Mouse (Mus musculus) limb, embryonic 15.5 days (tissue): ENCODE results near the gene Ehd2. TPM values are rescaled to one million over a fixed set of nuclear protein-coding genes. Genes with fewer than 3 reads are reported as not detected.

Source experiments
- ATAC-seq: fragments of 200-750 bp; cut with Nextera tagmentation; 2 replicates; pipeline ENCODE4 v1.8.0; 2017; ENCODE audit warnings: low read depth, moderate TSS enrichment; ENCODE audit not compliant: insufficient number of reproducible peaks, low FRiP score, low TSS enrichment
- H3K27ac ChIP-seq: fragments of 300-500 bp; sonication (generic); 2 replicates; pipeline ENCODE4 v1.5.1; 2015; ENCODE audit warnings: moderate library complexity, mild to moderate bottlenecking, inconsistent platforms
- H3K27me3 ChIP-seq: fragments of 300-500 bp; sonication (generic); 2 replicates; pipeline ENCODE4 v1.6.1; 2015; ENCODE audit warnings: inconsistent platforms
- H3K36me3 ChIP-seq: fragments of 300-500 bp; sonication (generic); 2 replicates; pipeline ENCODE4 v1.6.1; 2015; ENCODE audit warnings: inconsistent platforms
- H3K4me1 ChIP-seq: fragments of 300-500 bp; sonication (generic); 2 replicates; pipeline ENCODE4 v1.6.1; 2015; ENCODE audit warnings: inconsistent platforms
- H3K4me2 ChIP-seq: fragments of 300-500 bp; sonication (generic); 2 replicates; pipeline ENCODE4 v1.6.1; 2015; ENCODE audit warnings: mild to moderate bottlenecking, inconsistent platforms
- H3K4me3 ChIP-seq: fragments of 300-500 bp; sonication (generic); 2 replicates; pipeline ENCODE4 v1.5.1; 2015; ENCODE audit warnings: mild to moderate bottlenecking, inconsistent platforms
- H3K9ac ChIP-seq: fragments of 300-500 bp; sonication (generic); 2 replicates; pipeline ENCODE4 v1.6.1; 2015; ENCODE audit warnings: inconsistent platforms
- H3K9me3 ChIP-seq: fragments of 300-500 bp; sonication (generic); 2 replicates; pipeline ENCODE4 v1.6.1; 2016; ENCODE audit warnings: inconsistent platforms
- WGBS: fragments of 180-500 bp; shearing (Covaris S2); methylation state at CpG from one replicate; pipeline ENCODE4 v1.1.7; 2015; 5-methylcytosine and 5-hydroxymethylcytosine counted together
- polyA plus RNA-seq: library from polyadenylated mRNA; unstranded; fragments of >200 nt; fragmentation: Nextera tagmentation; extraction: Ambion mirVana; gene quantifications from 2 replicates; pipeline ENCODE4 v1.2.1, GENCODE M21; 2015

The Ehd2 gene
- polyA plus RNA-seq, 1 experiment from 2014 or later, result 62.8 TPM

DNA sequence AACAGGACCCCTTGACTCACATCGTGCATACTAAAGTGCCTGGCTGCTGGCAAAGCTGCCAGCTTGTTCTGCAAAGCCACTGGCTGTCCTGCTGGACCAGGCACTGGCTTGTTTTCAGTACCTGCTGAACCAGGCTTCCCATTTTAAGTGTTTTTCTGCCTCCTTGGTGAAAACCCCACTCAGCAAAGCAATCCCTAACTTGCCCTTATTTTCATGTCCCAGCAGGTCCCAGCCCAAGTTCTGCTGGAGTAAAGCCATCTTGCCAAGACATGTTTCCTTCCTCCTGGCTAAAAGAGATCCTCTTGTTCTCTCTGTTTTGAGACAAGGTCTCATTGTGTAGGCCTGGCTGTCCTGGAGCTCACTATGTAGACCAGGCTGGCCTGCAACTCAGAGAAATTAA lies 23.1 kb downstream of the Ehd2 start:
- H3K4me3 ChIP-seq, result peak overlapping the region; percentile 78
- peaks cover 53% of the 10 kb centered on the region for H3K36me3 ChIP-seq
- WGBS, result 73% methylated on average over 1 of the region's 1 CpGs
- peaks cover 38% of the 10 kb centered on the region for H3K4me1 ChIP-seq
- H3K9ac ChIP-seq, result no peak overlapping the region
- H3K27ac ChIP-seq, result 0 out of 2 replicates have a peak overlapping the region, but pooled peaks have one; percentile 54
- no peaks in the 10 kb centered on the region for H3K27me3 ChIP-seq
- no peak for ATAC-seq
- H3K9me3 ChIP-seq, result no peaks in the 10 kb centered on the region
- peak overlapping the region; percentile 70; the same call in 1 of the 2 replicates for H3K4me2 ChIP-seq

DNA sequence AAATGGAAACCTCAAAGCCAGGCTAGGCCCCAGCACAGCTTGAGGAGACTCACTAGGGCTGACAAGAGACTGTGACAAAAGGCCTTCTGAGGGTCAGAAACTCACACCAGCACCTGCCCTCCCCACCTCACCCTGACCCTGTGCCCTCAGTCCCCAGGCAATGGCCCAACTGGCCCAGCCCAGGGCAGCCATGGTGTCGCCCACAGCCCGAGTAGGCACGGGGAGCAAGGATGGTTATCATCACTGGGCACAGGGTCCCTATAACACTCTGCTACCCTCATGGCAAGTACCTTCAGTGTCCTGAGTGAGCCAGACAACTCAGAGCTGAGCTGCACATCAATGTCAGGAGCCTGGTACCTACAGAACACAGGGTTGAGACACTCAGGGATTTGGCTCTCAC lies 28.7 kb downstream of the Ehd2 start:
- H3K9ac ChIP-seq, result no peak overlapping the region
- no peak overlapping the region for H3K27ac ChIP-seq
- H3K4me2 ChIP-seq, result no peak overlapping the region
- no peaks in the 10 kb centered on the region for H3K27me3 ChIP-seq
- H3K4me3 ChIP-seq, result no peak overlapping the region
- no peak for ATAC-seq
- peaks cover 3% of the 10 kb centered on the region; the same call in 1 of the 2 replicates for H3K4me1 ChIP-seq
- H3K9me3 ChIP-seq, result no peaks in the 10 kb centered on the region
- peaks cover 76% of the 10 kb centered on the region for H3K36me3 ChIP-seq
- 95% methylated on average over 3 of the region's 3 CpGs for WGBS

DNA sequence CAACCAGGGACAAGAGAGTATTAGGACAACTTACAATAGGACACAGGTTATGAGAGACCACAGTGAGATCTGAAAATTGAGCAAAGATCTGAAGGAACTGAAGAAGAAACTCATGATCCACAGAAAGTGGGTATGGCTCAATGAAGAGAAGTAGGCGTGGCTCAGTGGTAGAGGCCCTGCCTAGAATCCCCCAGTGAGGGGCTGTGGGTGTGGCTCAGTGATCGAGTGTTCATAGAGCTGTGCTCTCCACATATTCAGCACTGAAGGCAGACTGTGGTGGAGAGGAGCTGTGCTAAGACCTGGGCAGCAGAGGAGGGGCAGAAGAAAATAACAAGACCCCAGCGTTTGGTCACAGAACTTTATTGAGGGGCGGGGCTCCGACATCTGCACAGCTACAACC lies 29.9 kb downstream of the Ehd2 start:
- Histone ChIP-seq H3K9me3 (no peaks in the 10 kb centered on the region), H3K4me2 (no peak overlapping the region), H3K27me3 (no peaks in the 10 kb centered on the region), H3K4me1 (no peaks in the 10 kb centered on the region; the same call in 1 of the 2 replicates), H3K9ac (no peak overlapping the region), H3K36me3 (peaks cover 64% of the 10 kb centered on the region), H3K27ac (no peak overlapping the region), H3K4me3 (no peak overlapping the region)
- WGBS, result 82% methylated on average over 5 of the region's 5 CpGs
- ATAC-seq, result no peak

DNA sequence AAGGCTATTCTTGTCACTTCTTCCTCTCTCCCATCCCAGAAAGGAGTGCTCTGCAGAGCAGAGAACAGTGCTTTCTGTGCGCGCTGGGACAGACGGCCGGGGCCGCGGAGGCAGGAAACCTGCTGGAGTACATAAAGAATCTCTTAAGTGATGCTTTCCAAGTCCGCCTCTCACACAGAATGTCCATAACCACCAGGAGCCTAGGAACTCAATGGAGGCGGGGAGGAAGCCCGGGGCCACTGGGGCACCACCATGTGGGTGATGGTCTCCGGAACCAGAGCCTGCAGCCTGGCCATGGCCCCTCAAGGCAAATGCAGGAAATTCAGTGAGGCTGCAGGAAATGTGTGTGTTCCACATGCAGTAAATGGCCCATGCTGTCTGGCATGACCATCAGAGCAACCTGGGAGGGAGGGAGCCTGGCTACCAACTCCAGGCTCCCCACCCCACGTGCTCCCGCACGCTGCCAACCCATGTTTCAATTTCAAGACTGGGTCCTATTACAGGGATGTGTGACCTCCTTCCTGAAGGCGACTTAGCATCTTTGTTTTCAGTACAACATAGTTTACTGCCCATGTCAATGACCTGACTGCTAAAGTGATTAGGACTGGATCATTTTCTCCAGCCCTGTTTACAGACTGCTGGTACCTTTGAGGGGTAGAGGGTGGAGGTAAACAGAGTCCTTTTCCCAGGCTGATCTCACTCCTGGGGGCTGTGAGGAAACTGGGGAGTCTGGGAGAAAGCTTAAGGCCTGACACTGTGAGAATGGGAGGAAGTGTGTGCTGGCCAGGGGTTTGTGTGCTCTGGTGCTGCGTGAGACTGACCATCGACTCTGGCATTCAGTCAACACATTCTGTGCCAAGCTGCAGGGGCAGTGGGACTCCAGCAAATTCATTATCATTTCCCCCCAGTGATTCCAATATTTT lies 33.7 kb downstream of the Ehd2 start:
- whole genome bisulfite sequencing, result 46% methylated on average over 16 of the region's 16 CpGs
- Histone ChIP-seq H3K9ac (no peak overlapping the region), H3K27ac (peak overlapping the region; percentile 39)

DNA sequence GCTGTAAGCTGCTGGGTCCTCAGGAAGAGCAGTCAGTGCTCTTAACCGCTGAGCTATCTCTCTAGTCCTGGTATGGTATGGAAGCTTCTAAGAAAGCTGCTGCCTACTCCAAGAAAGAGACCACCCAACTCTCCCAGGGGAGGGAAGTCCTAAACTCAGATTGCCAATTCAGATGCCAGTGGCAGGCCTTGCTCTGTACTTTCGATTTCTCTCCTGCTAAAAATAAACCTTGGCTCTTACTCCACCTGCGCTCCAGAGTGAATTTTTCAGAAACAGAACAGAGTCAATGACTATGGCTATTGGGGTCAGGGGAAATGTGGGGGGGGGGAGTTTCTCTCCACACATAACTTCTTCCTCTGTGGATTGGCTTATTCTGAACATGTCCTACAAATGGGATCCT lies 35.7 kb downstream of the Ehd2 start:
- H3K9ac ChIP-seq, result no peak overlapping the region
- no peak overlapping the region for H3K27ac ChIP-seq
- no peaks in the 10 kb centered on the region for H3K9me3 ChIP-seq
- ATAC-seq, result no peak
- H3K4me1 ChIP-seq, result no peaks in the 10 kb centered on the region; the same call in 1 of the 2 replicates
- H3K27me3 ChIP-seq, result no peaks in the 10 kb centered on the region
- no peak overlapping the region for H3K4me3 ChIP-seq
- 65% methylated on average over 3 of the region's 3 CpGs for WGBS
- no peak overlapping the region for H3K4me2 ChIP-seq
- H3K36me3 ChIP-seq, result peaks cover 6% of the 10 kb centered on the region; the same call in 1 of the 2 replicates

More for the DNA sequence above, 33.7 kb downstream of the Ehd2 start:
- no peak overlapping the region for H3K4me3 ChIP-seq
- no peaks in the 10 kb centered on the region for H3K27me3 ChIP-seq
- H3K9me3 ChIP-seq, result no peaks in the 10 kb centered on the region
- H3K4me2 ChIP-seq, result no peak overlapping the region
- 0 out of 2 replicates have a peak, but pooled peaks have one; percentile 23 for ATAC-seq
- H3K36me3 ChIP-seq, result peaks cover 26% of the 10 kb centered on the region
- no peaks in the 10 kb centered on the region; the same call in 1 of the 2 replicates for H3K4me1 ChIP-seq

DNA sequence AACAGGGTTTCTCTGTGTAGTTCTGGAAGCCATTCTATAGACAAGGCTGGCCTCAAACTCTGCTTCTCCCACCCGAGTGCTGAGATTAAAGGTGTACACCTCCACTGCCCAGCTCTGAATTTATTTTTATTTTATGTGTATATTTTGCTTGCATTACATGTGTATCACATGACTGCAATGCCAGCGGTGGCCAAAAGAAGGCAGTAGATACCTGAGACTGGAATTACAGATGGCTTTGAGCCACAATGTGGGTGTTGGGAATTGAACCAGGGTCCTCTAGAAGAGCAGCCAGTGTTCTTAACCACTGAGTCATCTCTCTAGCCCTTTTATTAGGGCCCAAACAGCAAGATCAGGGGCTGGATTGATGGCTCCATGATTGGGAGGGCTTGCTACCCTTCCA lies 36.8 kb downstream of the Ehd2 start:
- Histone ChIP-seq H3K4me3 (no peak overlapping the region), H3K4me2 (no peak overlapping the region), H3K9me3 (no peaks in the 10 kb centered on the region), H3K9ac (no peak overlapping the region), H3K4me1 (no peaks in the 10 kb centered on the region; the same call in 1 of the 2 replicates), H3K27ac (no peak overlapping the region), H3K36me3 (no peaks in the 10 kb centered on the region), H3K27me3 (no peaks in the 10 kb centered on the region)
- no peak for ATAC-seq
- 60% methylated on average over 2 of the region's 2 CpGs for WGBS

DNA sequence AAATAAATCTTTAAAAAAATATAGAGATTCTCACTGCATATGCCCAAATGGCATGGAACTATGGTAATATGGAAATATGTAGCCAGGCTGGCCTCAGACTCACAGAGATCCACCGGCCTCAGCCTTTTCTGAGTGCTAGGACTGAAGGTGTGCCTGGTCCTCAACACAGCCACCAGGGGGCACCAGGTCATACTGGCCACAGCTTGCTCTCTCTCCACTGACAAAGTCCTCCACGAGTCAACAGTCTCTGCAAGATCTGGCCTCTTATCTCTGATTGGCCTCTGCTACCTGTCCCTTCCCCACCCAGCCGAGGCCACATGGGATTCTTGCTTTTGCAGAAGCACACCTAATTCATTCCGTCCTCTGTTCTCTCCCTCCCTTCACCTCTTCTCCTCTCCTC lies 37.5 kb downstream of the Ehd2 start:
- Histone ChIP-seq H3K36me3 (no peaks in the 10 kb centered on the region), H3K9me3 (no peaks in the 10 kb centered on the region), H3K9ac (no peak overlapping the region), H3K4me2 (no peak overlapping the region), H3K4me3 (no peak overlapping the region), H3K27me3 (no peaks in the 10 kb centered on the region), H3K4me1 (no peaks in the 10 kb centered on the region; the same call in 1 of the 2 replicates), H3K27ac (no peak overlapping the region)
- WGBS, result 42% methylated on average over 4 of the region's 4 CpGs
- no peak for ATAC-seq

DNA sequence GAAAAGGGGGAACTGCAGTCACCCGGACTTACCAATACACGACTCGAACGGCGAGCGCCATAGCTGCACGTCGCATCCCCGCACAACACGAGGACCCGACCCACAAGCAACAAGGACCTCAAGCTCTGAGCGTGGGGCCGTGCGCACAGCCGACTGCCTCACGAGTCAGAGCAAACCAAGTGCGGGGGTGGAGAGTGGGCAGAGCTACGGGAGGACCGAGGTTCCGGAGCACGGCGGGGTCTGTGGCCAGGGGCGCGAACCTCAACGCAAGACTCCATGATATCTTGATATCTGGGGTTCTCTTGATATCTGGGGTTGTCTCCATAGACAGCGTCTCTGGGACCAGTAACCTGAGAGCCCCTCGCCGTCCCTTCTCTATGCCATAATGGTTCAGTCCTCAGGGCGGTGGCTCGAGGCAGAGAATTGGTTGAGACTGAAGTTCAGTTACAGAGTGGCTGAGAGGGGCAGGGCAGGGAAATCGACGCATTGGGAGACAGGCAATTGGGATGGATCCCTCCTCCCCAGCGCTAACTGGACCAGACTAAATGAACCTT lies 45.1 kb downstream of the Ehd2 start, which contains the start of gene Selenow:
Selenow (minus strand) TSS at position 183 of the 554 bp plus-strand sequence.
- WGBS, result under 1% methylated on average over 33 of the region's 33 CpGs
- Histone ChIP-seq H3K4me2 (peak within 1 kb of the TSS; percentile 73), H3K4me1 (peaks cover 25% of the 10 kb centered on the region), H3K9ac (peak within 1 kb of the TSS; percentile 65), H3K4me3 (peak within 1 kb of the TSS; percentile 63), H3K9me3 (no peaks in the 10 kb centered on the region), H3K27me3 (no peaks in the 10 kb centered on the region), H3K36me3 (peaks cover 27% of the 10 kb centered on the region), H3K27ac (peak within 1 kb of the TSS; percentile 95)
- peak; percentile 95 for ATAC-seq

DNA sequence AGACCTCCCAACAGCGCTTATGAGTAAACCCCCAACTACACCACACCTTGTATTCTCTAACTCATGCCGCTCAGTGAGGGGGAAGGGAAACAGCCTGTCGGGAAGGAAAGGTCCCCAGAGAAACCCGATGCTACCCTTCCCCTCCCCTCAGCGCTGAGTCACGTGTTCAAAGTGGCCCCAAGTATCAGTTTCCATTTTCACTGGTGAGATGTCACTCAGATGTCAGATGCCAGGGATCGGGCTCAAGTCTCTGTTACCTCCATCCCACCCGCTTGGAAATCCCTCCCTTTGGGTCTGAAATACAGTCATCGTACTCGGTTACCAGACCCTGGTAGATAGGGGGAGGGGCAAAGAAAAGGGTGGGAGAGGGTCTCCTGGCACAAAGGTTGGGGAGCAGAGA lies 45.6 kb downstream of the Ehd2 start:
- H3K9ac ChIP-seq, result peak overlapping the region; percentile 65
- no peaks in the 10 kb centered on the region for H3K27me3 ChIP-seq
- peak overlapping the region; percentile 73 for H3K4me2 ChIP-seq
- H3K4me3 ChIP-seq, result peak overlapping the region; percentile 63
- H3K27ac ChIP-seq, result peak overlapping the region; percentile 95
- 0% methylated on average over 10 of the region's 10 CpGs for WGBS
- H3K4me1 ChIP-seq, result peaks cover 25% of the 10 kb centered on the region
- ATAC-seq, result peak; percentile 36; the same call in 1 of the 2 replicates
- H3K9me3 ChIP-seq, result no peaks in the 10 kb centered on the region
- H3K36me3 ChIP-seq, result peaks cover 32% of the 10 kb centered on the region

DNA sequence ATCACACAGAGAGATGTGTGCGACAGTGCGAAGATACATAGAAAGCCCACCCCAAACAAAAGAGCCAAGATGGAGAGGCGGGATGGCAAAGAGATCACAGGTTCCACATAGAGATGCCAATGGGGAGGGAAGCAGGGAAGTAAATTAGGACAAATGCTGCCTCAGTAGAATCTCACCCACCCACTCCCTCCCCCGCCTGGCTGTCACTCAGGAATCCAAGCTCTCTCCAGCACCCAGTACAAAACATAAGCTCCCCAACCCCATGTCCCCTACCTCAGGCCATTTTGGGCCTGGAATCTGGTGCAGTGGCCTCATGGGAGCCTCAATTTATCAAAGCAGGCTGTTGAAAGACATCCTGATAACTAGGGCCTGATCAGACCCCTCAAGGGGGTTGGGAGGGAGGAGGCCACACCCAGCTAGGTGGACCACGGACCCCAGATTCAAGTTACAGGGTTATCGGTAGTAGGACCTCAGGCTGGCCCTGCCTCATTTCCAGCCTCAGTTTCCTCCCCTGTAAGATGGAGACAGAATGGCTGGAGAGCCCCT lies 46.6 kb downstream of the Ehd2 start:
- peak overlapping the region; percentile 73 for H3K4me2 ChIP-seq
- no peaks in the 10 kb centered on the region for H3K9me3 ChIP-seq
- H3K4me1 ChIP-seq, result peaks cover 25% of the 10 kb centered on the region
- no peak for ATAC-seq
- H3K27ac ChIP-seq, result no peak overlapping the region
- H3K4me3 ChIP-seq, result peak overlapping the region; percentile 63
- 77% methylated on average over 6 of the region's 6 CpGs for WGBS
- H3K9ac ChIP-seq, result peak overlapping the region; percentile 65; the same call in 1 of the 2 replicates
- H3K36me3 ChIP-seq, result peaks cover 35% of the 10 kb centered on the region
- no peaks in the 10 kb centered on the region for H3K27me3 ChIP-seq

DNA sequence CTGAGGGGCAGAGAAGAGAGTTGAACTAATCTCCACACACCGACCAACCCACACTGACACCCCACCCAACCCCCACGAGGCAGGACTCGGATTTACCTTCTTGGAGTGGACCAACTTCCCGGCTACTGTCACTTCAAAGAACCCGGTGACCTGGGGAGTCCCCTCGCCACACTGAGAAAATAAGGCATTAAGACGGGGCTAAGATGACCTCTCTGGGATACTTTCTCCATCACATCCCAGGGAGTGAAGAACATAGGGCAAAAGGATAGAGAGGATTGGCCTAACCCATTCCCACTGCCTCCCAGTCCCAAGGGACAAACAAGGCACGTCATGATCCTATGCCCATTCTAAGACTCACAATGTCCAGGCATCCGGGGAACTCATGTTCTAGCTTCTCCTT lies 47.4 kb downstream of the Ehd2 start:
- ATAC-seq, result no peak
- H3K4me2 ChIP-seq, result 0 out of 2 replicates have a peak overlapping the region, but pooled peaks have one; percentile 73
- 93% methylated on average over 9 of the region's 9 CpGs for WGBS
- no peaks in the 10 kb centered on the region for H3K27me3 ChIP-seq
- no peaks in the 10 kb centered on the region for H3K9me3 ChIP-seq
- H3K4me1 ChIP-seq, result peaks cover 25% of the 10 kb centered on the region
- no peak overlapping the region for H3K4me3 ChIP-seq
- peaks cover 35% of the 10 kb centered on the region for H3K36me3 ChIP-seq
- no peak overlapping the region for H3K9ac ChIP-seq
- H3K27ac ChIP-seq, result no peak overlapping the region

DNA sequence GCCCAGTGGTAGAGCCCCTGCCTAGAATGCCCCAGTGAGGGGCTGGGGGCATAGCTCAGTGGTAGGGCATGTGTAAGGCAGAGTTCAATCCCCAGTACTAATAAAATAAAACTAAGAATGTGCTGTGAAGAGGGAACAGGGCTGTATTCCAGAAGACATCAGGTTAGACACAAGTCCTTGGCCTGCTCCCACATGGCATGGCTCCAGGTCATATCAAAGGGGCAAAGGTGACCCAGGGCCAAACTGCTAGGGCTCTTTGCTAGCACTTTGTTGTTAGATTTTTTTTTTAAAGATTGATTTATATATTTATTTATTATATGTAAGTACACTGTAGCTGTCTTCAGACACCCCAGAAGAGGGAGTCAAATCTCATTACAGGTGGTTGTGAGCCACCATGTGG lies 49.0 kb downstream of the Ehd2 start:
- no peaks in the 10 kb centered on the region for H3K27me3 ChIP-seq
- peaks cover 35% of the 10 kb centered on the region for H3K36me3 ChIP-seq
- ATAC-seq, result no peak

More for the DNA sequence above, 49.0 kb downstream of the Ehd2 start:
- no peak overlapping the region for H3K9ac ChIP-seq
- peaks cover 25% of the 10 kb centered on the region for H3K4me1 ChIP-seq
- H3K4me3 ChIP-seq, result no peak overlapping the region
- no peaks in the 10 kb centered on the region for H3K9me3 ChIP-seq
- H3K4me2 ChIP-seq, result no peak overlapping the region
- H3K27ac ChIP-seq, result no peak overlapping the region
